Mouse (Mus musculus): ENCODE measurements around the gene Olfr111.

Gene Olfr111

GRCm38 (mm10) chr17:37507730-37508129, at the start of gene Olfr111:
Olfr111 (plus strand) TSS chr17:37508030.
- 93% methylated on average over 4 of the region's 4 CpGs for WGBS

- 92% methylated on average over 1 of the region's 1 CpGs for WGBS
These were observed 49.2 kb upstream of the Olfr111 start, which contains the start of gene Olfr109 for GRCm38 (mm10) chr17:37458616-37459015. Olfr109 (plus strand) TSS chr17:37458916.

- whole genome bisulfite sequencing: 79% methylated on average over 2 of the region's 2 CpGs
These were observed 24.4 kb upstream of the Olfr111 start, which contains the start of gene H2-M2 for GRCm38 (mm10) chr17:37483452-37483851. H2-M2 (minus strand) TSS chr17:37483552.

GRCm38 (mm10) chr17:37491930-37492518, 15.8 kb upstream of the Olfr111 start, which contains the start of gene Olfr110:
Olfr110 (plus strand) TSS chr17:37492468.
- WGBS: 45% methylated on average over 1 of the region's 1 CpGs

GRCm38 (mm10) chr17:37525427-37525826, 17.6 kb downstream of the Olfr111 start:
- 66% methylated on average over 1 of the region's 1 CpGs for WGBS

- WGBS: 20% methylated on average over 1 of the region's 1 CpGs
These were observed 30.6 kb downstream of the Olfr111 start for GRCm38 (mm10) chr17:37538416-37538815.

- 74% methylated on average over 4 of the region's 4 CpGs for WGBS
These were observed 33.8 kb downstream of the Olfr111 start for GRCm38 (mm10) chr17:37541454-37542119.

- WGBS: 41% methylated on average over 3 of the region's 3 CpGs
These were observed 36.1 kb downstream of the Olfr111 start for GRCm38 (mm10) chr17:37543800-37544435.

GRCm38 (mm10) chr17:37558913-37559615, 51.2 kb downstream of the Olfr111 start:
- 57% methylated on average over 1 of the region's 1 CpGs for WGBS

GRCm38 (mm10) chr17:37569351-37569750, 61.5 kb downstream of the Olfr111 start, which contains the start of gene Olfr112:
Olfr112 (minus strand) TSS chr17:37569451.

GRCm38 (mm10) chr17:37577563-37577962, 69.7 kb downstream of the Olfr111 start, which contains the start of gene Olfr113:
Olfr113 (minus strand) TSS chr17:37577663.

